Mouse (Mus musculus) C2C12 (cell line): ENCODE results near the gene Tnk1.

Source experiments
- CEBPB ChIP-seq: IDR thresholded peaks from one replicate; pipeline ENCODE4 v1.6.1; 2011; ENCODE audit warnings: low read depth, mild to moderate bottlenecking, control low read depth, moderate library complexity
- CTCF ChIP-seq: IDR thresholded peaks from one replicate; pipeline ENCODE4 v1.5.1; 2011; ENCODE audit not compliant: control insufficient read depth, insufficient read depth, insufficient read length
- FOSL1 ChIP-seq: IDR thresholded peaks from one replicate; pipeline ENCODE4 v1.8.0; 2011; ENCODE audit warnings: mild to moderate bottlenecking, low read length; ENCODE audit not compliant: poor library complexity, insufficient read depth, severe bottlenecking
- MAX ChIP-seq: IDR thresholded peaks from one replicate; pipeline ENCODE4 v1.6.1; 2011; ENCODE audit warnings: mild to moderate bottlenecking, control low read depth
- MYOD1 ChIP-seq: IDR thresholded peaks from one replicate; pipeline ENCODE4 v1.6.1; 2011; ENCODE audit warnings: low read depth; ENCODE audit not compliant: control insufficient read depth, insufficient read length
- MYOG ChIP-seq: IDR thresholded peaks from one replicate; pipeline ENCODE4 v1.6.1; 2011; ENCODE audit not compliant: control insufficient read depth, insufficient read length; ENCODE audit errors: extremely low read depth
- USF1 ChIP-seq: IDR thresholded peaks from one replicate; pipeline ENCODE4 v1.6.1; 2011; ENCODE audit warnings: low read depth, mild to moderate bottlenecking, control low read depth, moderate library complexity

DNA sequence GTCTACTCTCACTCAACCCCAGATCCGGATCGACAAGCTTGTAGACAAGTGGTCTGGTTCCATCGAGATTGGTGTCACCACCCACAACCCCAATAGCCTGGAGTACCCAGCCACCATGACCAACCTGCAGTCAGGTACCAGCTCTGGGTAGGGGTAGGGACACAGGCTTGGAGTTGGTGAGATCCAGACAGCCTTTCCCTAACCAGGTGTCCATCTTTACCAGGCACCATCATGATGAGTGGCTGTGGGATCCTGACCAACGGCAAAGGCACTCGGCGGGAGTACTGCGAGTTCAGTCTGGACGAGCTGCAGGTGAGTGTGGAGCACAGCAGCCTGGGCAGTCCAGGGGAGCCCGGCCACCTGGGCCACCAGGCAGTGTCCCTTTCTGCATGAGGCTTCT lies 45.8 kb upstream of the Tnk1 start:
- no peak for TF ChIP-seq CEBPB
- TF ChIP-seq MAX = no peak
- TF ChIP-seq USF1 = no peak
- no peak for TF ChIP-seq CTCF
- TF ChIP-seq MYOG = no peak
- no peak for TF ChIP-seq FOSL1
- no peak for TF ChIP-seq MYOD1
